Mouse (Mus musculus) lung, adult 2 months (tissue): ENCODE results near the gene Mfsd7a. TPM values are rescaled to one million over a fixed set of nuclear protein-coding genes. Genes with fewer than 3 reads are reported as not detected.

ENCODE experiments used
- DNase-seq: peaks from one replicate; pipeline ENCODE4 v3.0.0; 2022
- H3K4me1 ChIP-seq: fragments of 200-500 bp; 2 replicates; pipeline ENCODE4 v1.6.1; 2011; ENCODE audit warnings: low read length; ENCODE audit not compliant: control insufficient read depth, insufficient read depth
- H3K4me3 ChIP-seq: fragments of 200-500 bp; replicated peaks from 2 replicates; pipeline ENCODE3; 2011; ENCODE audit warnings: low read depth, mild to moderate bottlenecking, control low read depth, low read length; ENCODE audit errors: extremely low read depth
- CTCF ChIP-seq: fragments of 200-500 bp; IDR thresholded peaks from 2 replicates; pipeline ENCODE4 v1.5.1; 2011; ENCODE audit warnings: mild to moderate bottlenecking, low read length, control low read depth; ENCODE audit not compliant: insufficient read depth
- POLR2A ChIP-seq: fragments of 200-500 bp; IDR thresholded peaks from 2 replicates; pipeline ENCODE4 v1.6.1; 2011; ENCODE audit warnings: low read depth, mild to moderate bottlenecking, control low read depth, low read length, borderline replicate concordance; ENCODE audit errors: extremely low read depth
- WGBS: fragments of 180-500 bp; shearing (Covaris S2); methylation state at CpG from one replicate; pipeline ENCODE4 v1.1.7; 2018; 5-methylcytosine and 5-hydroxymethylcytosine counted together
- polyA plus RNA-seq: library from polyadenylated mRNA; depleted of rRNA; stranded (reverse); fragments of >200 nt; gene quantifications from 2 replicates; pipeline ENCODE4 v1.2.3, GENCODE M21; 2012; rRNA removed

Gene Mfsd7a
- polyA plus RNA-seq, 1 experiment = 9.7 TPM

DNA sequence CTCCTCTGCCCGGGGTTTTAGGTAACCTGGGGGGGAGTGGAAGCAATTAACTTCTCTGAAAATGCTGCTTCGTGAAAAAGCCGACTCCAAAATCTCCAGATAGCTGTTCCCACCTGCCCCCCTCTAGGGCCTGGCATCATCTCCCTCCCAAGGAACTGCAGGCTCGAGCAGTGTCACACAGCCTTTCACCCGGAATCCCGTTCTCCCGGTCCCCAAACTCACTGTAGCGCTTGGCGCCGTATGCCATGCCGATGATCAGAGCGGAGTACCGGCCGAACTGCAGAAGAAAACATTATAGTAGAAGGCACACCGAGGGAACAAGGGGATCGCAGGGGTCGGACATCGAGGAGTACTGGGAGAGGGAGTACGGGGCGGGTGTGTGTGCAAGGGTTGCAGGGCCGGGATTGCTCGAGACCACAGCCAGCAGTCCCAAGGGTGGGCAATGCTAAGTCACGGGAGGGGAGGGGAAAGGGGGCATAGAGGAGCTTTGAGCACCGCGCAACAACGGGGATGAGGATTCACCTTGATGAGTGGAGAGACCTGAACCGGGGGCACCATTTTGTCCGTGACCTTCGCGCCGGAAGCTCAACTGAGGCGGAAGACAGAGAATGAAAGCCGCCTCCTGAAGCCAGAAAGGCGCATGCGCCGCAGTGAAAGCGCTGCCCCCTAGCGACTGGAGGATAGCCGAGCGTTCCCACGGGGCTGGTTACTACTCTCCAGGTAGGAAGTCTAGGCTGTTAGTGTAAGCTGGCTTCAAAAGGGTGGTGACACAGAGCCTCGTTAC, 14.7 kb downstream of the Mfsd7a start, which contains the start of gene Atp5k:
Gene Atp5k, minus strand, starts transcription at position 645 of the 784 bp plus-strand sequence.
- H3K4me3 ChIP-seq = peak within 1 kb of the TSS; percentile 85
- TF ChIP-seq POLR2A (peak; percentile 89), CTCF (peak; percentile 82)
- H3K4me1 ChIP-seq = peaks cover 7% of the 10 kb centered on the region
- peak; percentile 89 for DNase-seq
- 1% methylated on average over 42 of the region's 42 CpGs for WGBS

DNA sequence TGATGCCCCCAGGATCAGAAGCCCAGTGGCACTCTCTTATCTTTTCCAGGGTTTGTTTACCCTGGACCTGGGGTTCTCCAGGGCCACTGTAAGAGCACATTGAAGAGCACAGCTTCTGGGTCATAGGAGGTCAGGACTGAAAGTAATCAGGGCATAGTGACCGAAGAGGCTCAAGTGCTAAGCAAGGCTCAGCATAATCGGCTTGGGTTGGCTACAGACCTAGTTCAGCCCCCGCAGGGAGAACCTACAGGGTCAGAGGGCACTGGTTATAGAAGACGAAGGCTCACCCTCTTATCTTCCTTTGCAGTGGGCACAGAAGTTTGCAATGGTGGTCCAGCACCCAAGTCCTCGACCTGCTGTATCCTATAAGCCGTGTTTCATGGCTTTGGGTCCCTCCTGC, 17.5 kb downstream of the Mfsd7a start:
- WGBS = 72% methylated on average over 6 of the region's 6 CpGs
- TF ChIP-seq CTCF = no peak
- no peak for TF ChIP-seq POLR2A
- DNase-seq = no peak
- peaks cover 7% of the 10 kb centered on the region for H3K4me1 ChIP-seq
- no peak overlapping the region for H3K4me3 ChIP-seq

DNA sequence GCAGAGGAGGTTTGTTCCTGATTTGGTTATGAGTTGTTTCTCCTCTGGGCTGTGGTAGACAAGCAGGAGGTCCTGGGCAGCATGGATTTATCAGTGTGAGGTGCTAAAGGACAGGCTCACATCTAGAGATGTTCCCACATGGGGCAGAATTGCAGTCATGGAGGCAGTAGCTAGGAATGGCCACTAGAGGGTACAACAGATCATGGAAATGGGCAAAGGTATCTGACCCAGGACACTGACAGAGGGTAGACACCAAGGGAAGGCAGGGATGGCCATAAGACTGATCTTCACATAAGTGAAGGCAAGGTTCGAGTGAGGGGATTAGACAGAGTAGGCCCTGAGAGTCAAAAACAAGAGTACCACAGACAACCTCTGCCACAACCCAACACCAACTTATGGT, 21.5 kb downstream of the Mfsd7a start:
- 40% methylated on average over 1 of the region's 1 CpGs for WGBS
- Histone ChIP-seq H3K4me1 (no peaks in the 10 kb centered on the region), H3K4me3 (no peak overlapping the region)
- TF ChIP-seq CTCF = peak; percentile 54
- TF ChIP-seq POLR2A = no peak
- peak; percentile 31 for DNase-seq

DNA sequence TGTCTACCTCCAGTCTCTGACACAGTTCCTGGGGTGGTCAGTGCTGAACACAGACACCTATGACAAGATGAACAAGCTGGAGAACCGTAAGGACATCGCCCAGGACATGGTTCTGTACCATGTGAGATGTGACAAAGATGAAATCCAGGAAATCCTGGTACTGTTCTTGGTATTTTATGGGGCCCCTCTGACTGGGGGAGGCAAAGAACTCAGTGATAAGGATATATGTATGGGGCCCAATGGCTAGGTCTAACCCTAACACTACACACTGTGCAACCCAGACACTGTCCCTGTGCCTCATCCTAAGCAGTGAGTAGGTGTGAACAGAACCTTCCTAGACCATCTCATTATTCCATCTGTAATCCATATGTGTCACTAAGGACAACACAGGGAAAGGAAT, 25.3 kb downstream of the Mfsd7a start:
- DNase-seq = no peak
- no peak for TF ChIP-seq CTCF
- TF ChIP-seq POLR2A = no peak
- Histone ChIP-seq H3K4me3 (no peak overlapping the region), H3K4me1 (no peaks in the 10 kb centered on the region)
- WGBS = 84% methylated on average over 2 of the region's 2 CpGs

DNA sequence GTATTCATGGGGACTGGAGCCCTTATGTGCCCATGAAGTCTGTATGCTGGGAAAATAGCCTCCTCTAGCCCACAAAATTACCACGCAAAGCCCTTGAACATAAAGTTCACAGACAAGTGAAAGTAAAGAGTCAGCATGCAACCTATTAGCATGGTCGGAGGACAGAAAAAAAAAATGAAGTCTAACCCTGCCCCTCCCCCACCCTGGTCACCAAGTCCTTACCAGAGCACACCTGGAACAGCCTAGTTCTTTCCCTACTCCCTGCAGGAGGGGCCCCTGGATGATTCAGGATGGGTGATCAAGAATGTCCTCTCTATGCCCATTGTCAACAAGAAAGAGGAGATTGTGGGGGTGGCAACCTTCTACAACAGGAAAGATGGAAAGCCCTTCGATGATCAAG, 25.9 kb downstream of the Mfsd7a start:
- H3K4me3 ChIP-seq = no peak overlapping the region
- TF ChIP-seq CTCF (no peak), POLR2A (no peak)
- H3K4me1 ChIP-seq = no peaks in the 10 kb centered on the region
- 78% methylated on average over 3 of the region's 3 CpGs for WGBS
- DNase-seq = no peak

DNA sequence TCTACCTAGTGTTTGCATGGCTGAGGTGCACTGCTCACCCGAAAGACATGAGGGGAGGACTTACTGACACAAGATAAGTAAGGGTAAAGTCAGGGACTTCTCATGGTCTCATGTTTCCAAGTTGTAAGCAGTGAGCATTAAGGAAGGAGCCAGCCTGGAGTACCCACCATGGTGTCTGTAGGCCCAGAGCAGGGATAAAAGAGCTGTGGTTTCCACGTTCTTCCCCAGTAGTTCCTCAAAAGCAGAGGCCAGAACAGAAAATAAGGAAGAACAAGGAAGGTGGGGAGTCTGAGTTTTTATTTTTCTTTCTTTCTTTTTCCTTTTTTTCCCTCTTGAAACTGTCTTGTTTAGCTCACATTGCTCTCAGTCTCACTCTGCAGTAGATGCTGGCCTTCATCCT, 34.0 kb downstream of the Mfsd7a start:
- H3K4me1 ChIP-seq = no peaks in the 10 kb centered on the region
- WGBS = 57% methylated on average over 2 of the region's 2 CpGs
- H3K4me3 ChIP-seq = no peak overlapping the region
- TF ChIP-seq POLR2A (no peak), CTCF (no peak)
- DNase-seq = no peak

DNA sequence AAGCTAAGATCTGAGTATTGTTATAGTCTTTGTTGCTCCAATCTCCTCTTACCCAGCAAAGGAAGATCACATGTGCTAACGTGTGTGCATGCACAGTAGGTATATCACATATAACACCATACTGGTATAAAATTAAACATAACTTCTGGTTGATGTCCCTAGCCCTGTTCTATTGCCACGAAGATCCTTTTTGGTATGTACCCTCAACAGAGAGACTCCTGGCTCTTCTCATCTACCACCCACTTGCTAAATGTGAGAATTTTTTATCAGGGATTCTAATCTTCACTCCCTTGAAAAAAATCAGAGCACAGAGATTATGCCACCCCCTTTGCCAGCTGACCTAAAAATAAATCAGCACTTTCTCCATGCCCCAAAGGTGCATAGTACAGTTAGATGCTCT, 41.7 kb downstream of the Mfsd7a start:
- no peak for TF ChIP-seq CTCF
- no peak for TF ChIP-seq POLR2A
- H3K4me3 ChIP-seq = no peak overlapping the region
- DNase-seq = no peak
- WGBS = 67% methylated on average over 2 of the region's 2 CpGs
- H3K4me1 ChIP-seq = no peaks in the 10 kb centered on the region

DNA sequence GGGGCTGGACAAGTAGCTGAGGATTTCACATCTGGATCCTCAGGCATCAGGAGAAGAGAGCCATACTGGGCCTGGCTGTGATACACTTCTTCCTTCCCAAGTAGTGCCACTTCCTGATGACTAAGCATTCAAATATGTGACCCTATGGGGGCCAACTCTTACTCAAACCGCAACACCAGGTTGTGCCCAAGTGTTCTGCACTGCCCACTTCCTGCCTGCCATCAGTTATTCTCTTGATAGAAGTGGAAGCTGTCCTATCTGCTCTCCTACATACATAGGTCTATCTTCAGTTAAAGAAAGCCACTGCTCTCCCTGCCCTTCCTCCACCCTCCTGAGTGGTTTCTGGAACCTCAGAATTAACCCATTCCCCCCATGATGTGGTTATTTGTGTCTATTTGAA, 43.2 kb downstream of the Mfsd7a start:
- 15% methylated on average over 1 of the region's 1 CpGs for WGBS
- no peaks in the 10 kb centered on the region for H3K4me1 ChIP-seq

DNA sequence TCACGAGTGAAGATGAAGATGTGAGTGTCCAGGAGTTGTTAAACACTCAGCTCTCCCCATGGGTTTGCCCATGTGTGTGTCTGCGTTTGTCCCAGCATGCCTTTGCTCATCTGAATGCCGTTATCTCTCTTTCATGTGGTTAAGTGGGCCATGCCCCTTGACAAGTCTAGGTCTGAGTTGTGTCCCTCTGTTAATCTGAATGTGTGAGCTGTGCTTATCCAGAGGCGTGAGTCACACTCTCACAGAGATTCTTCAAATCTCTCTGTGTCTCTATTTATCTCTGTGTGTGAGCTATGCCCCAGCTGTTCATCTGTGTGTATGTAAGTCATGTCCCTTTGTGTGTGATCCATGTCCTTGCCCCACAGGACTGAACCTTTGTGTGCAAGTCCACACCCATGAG, 45.2 kb downstream of the Mfsd7a start:
- Histone ChIP-seq H3K4me1 (no peaks in the 10 kb centered on the region), H3K4me3 (no peak overlapping the region)
- 68% methylated on average over 4 of the region's 4 CpGs for WGBS
- no peak for DNase-seq
- TF ChIP-seq CTCF (no peak), POLR2A (no peak)

More for the DNA sequence above, 43.2 kb downstream of the Mfsd7a start:
- TF ChIP-seq CTCF (no peak), POLR2A (no peak)
- H3K4me3 ChIP-seq = no peak overlapping the region
- DNase-seq = no peak

Other genes with a start within 250 kb of the Mfsd7a start
- gene Dr1, start 180.0 kb downstream of the Mfsd7a start, polyA plus RNA-seq = 16.6 and 19.2 TPM in 2 replicates
- 9.9 and 12.4 TPM in 2 replicates for gene Pigg, start 136.3 kb downstream of the Mfsd7a start, polyA plus RNA-seq
- 1.7 and 2.3 TPM in 2 replicates for gene Gm42517, start 81.0 kb downstream of the Mfsd7a start, polyA plus RNA-seq
- gene Pde6b, start 60.5 kb downstream of the Mfsd7a start, polyA plus RNA-seq = not detected in 2 replicates
- 19.3 and 33.6 TPM in 2 replicates for gene Atp5k, start 14.4 kb downstream of the Mfsd7a start, polyA plus RNA-seq
- gene Pcgf3, start 12.3 kb upstream of the Mfsd7a start, polyA plus RNA-seq = 7.4 and 11.1 TPM in 2 replicates
- gene Cplx1, start 101.1 kb upstream of the Mfsd7a start, polyA plus RNA-seq = 0.05 and 0.19 TPM in 2 replicates
- gene Gak, start 180.9 kb upstream of the Mfsd7a start, polyA plus RNA-seq = 78.8 and 87.5 TPM in 2 replicates
- gene Tmem175, start 180.9 kb upstream of the Mfsd7a start, polyA plus RNA-seq = 32.0 and 50.5 TPM in 2 replicates
- gene Idua, start 211.4 kb upstream of the Mfsd7a start, polyA plus RNA-seq = 28.4 and 34.5 TPM in 2 replicates
- 24.5 and 27.5 TPM in 2 replicates for gene Dgkq, start 220.8 kb upstream of the Mfsd7a start, polyA plus RNA-seq
- gene Slc26a1, start 226.7 kb upstream of the Mfsd7a start, polyA plus RNA-seq = 0.05 and 0.11 TPM in 2 replicates
- 48.5 and 48.7 TPM in 2 replicates for gene Fgfrl1, start 243.5 kb upstream of the Mfsd7a start, polyA plus RNA-seq